Mouse (Mus musculus) spleen, adult 2 months (tissue): ENCODE measurements around the gene Lexm.

ENCODE experiments used
- CTCF ChIP-seq: fragments of 200-500 bp; IDR thresholded peaks from 2 replicates; pipeline ENCODE4 v1.5.1; 2011; ENCODE audit warnings: mild to moderate bottlenecking, inconsistent platforms; ENCODE audit not compliant: insufficient read depth, insufficient read length, insufficient replicate concordance; ENCODE audit errors: extremely low read depth
- POLR2A ChIP-seq: fragments of 200-500 bp; IDR thresholded peaks from 2 replicates; pipeline ENCODE4 v1.6.1; 2011; ENCODE audit warnings: low read depth, low read length, inconsistent platforms

DNA sequence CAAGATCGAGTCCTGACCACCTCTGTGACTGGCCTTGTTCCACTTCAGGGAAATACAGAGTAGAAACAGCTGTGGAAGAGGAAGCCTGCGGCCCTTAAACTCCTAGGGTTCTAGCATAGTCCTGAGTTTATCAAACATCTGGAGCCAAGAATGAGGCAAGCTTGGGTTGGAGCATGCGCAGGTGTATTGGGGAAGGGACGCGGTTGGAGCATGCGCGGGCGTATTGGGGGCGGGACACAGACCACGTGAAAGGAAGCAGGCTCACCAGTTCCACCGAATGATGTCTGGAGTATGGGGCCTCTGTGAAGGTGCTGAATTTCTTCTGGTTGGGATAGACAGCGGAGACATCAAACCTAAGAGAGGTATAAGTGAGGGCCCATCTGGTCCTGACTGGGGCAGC is 1.4 kb downstream of the Lexm start:
- TF ChIP-seq POLR2A: no peak
- TF ChIP-seq CTCF: no peak
